Mouse (Mus musculus): ENCODE results near the gene Zfp61. TPM values are rescaled to one million over a fixed set of nuclear protein-coding genes. Genes with fewer than 3 reads are reported as not detected.
A peak's percentile ranks its signal among the peaks of the same experiment; 100 is the strongest.
"Not testable (repeated sequence)": the region's sequence is repeated elsewhere in the genome, so short reads cannot be mapped to it uniquely, and the experiment has no call there.

The Zfp61 gene
- polyA plus RNA-seq, 1 experiment from 2014 or later = 53.8 TPM

DNA sequence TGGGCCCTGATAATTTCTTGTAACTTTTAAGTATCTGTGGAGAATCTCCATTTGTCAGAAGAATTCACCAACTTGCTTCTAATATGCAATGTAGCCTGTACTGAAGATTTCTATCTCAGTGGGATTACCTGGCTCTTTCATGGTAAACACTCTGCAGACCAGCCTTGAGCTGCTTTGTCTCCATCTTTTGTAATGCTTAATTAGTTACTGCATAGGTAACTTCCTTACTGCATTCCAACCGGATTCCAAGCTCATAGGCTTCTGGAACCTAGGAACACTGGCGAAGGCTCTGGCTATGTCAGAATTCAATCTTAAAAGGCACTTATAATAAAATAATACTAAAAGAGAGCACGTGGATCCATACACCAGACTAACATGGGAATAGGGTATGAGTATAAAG, 22.3 kb downstream of the Zfp61 start:
- peaks cover 37% of the 10 kb centered on the region for H3K36me3 ChIP-seq
- not testable (repeated sequence) for H3K9me3 ChIP-seq; H3K9ac ChIP-seq; H3K27me3 ChIP-seq; H3K4me1 ChIP-seq; H3K4me2 ChIP-seq; H3K4me3 ChIP-seq; H3K27ac ChIP-seq; ATAC-seq (ENCODE audit: insufficient number of reproducible peaks, insufficient read depth, low FRiP score, low TSS enrichment, low read depth)
- WGBS = 86% methylated on average over 3 of the region's 3 CpGs

DNA sequence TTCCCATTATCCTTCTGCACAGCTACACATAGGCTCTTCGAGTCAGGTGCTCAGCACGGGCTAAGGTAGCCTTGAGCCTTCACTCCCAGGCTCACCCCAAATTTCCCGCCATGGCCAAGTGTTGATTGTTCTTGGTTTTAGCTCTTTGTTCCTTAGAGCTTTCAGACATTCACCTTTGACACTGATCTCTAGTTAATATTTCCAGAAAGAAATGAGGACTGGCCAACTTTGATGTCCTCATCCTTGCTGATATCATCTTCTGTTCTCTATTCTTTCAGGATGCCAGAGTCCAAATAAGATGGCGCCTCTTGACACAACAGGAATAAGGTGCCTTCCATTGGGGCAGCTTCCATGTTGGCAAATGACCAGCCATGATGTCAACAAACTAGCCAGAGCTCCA, 26.6 kb downstream of the Zfp61 start:
- Histone ChIP-seq H3K36me3 (peaks cover 47% of the 10 kb centered on the region), H3K27ac (no peak overlapping the region), H3K9ac (no peak overlapping the region), H3K4me2 (no peak overlapping the region), H3K4me3 (no peak overlapping the region), H3K9me3 (no peaks in the 10 kb centered on the region), H3K4me1 (peaks cover 4% of the 10 kb centered on the region), H3K27me3 (no peaks in the 10 kb centered on the region)
- WGBS = 92% methylated on average over 4 of the region's 4 CpGs
- no peak for ATAC-seq (ENCODE audit: insufficient number of reproducible peaks, insufficient read depth, low FRiP score, low TSS enrichment, low read depth)

DNA sequence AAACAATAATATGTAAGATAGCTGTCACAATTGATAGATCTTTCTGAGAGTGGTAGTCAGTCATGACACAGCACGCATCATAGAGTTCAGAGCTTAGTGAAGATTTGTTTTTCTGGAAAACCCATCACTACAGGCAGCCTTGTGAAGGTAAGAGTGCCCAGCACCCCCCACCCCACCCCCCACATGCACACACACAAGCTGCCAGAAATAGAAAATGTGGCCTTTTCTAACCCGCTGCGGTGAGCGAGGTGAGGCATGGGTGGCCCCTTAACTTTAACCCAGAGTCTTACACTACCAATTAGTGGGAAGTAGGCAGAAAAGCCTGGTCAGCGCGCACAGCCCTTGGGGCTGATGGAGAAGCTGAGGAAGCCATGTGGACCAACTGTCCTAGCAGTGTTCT, 29.8 kb downstream of the Zfp61 start:
- peaks cover 34% of the 10 kb centered on the region for H3K36me3 ChIP-seq
- no peak for ATAC-seq (ENCODE audit: insufficient number of reproducible peaks, insufficient read depth, low FRiP score, low TSS enrichment, low read depth)
- H3K4me3 ChIP-seq = no peak overlapping the region
- H3K9ac ChIP-seq = no peak overlapping the region
- no peaks in the 10 kb centered on the region for H3K27me3 ChIP-seq
- H3K27ac ChIP-seq = no peak overlapping the region
- WGBS = 96% methylated on average over 6 of the region's 6 CpGs
- peaks cover 4% of the 10 kb centered on the region for H3K4me1 ChIP-seq
- H3K9me3 ChIP-seq = no peaks in the 10 kb centered on the region
- H3K4me2 ChIP-seq = peak overlapping the region; percentile 76

- WGBS = 0% methylated on average over 12 of the region's 12 CpGs
- no peaks in the 10 kb centered on the region for H3K27me3 ChIP-seq
- H3K4me2 ChIP-seq = peak within 1 kb of the TSS; percentile 76
- no peaks in the 10 kb centered on the region for H3K9me3 ChIP-seq
- peaks cover 4% of the 10 kb centered on the region for H3K4me1 ChIP-seq
- H3K36me3 ChIP-seq = peaks cover 28% of the 10 kb centered on the region
- ATAC-seq (ENCODE audit: insufficient number of reproducible peaks, insufficient read depth, low FRiP score, low TSS enrichment, low read depth) = peak; percentile 88
- peak within 1 kb of the TSS; percentile 71 for H3K4me3 ChIP-seq
- peak within 1 kb of the TSS; percentile 78 for H3K27ac ChIP-seq
- peak within 1 kb of the TSS; percentile 85 for H3K9ac ChIP-seq
Observed at GRCm38 (mm10) chr7:24270288-24270672, 30.8 kb downstream of the Zfp61 start, which contains the start of gene Zfp93. Gene Zfp93 (plus strand): TSS chr7:24270420.

DNA sequence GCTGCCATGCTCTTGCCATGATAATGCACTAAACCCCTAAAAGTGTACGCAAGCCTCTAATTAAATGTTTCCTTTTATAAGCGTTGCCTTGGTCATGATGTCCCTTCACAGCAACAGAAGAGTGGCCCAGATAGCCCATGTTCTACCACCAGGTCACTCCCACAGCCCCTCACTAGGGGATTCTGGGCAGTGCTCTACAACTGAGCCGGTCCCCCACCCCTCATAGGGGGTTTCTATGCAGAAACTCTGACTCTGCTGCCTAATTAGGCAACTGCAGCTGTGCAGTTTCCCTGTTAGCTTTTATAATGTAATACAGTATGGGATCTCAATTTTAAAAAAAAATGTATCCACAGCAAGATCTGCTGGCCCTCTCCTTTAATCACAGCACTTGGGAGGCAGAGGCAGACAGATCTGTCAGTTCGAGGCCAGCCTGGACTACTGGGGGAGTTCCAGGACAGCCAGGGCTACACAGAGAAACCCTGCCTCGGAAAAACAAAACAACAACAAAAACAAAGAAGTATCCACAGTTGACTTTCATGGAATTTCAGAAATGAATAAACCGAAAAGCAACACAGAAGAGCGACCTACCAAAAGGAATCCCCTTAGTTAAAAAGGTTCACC, 31.3 kb downstream of the Zfp61 start:
- peak overlapping the region; percentile 85 for H3K9ac ChIP-seq
- peak overlapping the region; percentile 76 for H3K4me2 ChIP-seq
- peaks cover 4% of the 10 kb centered on the region for H3K4me1 ChIP-seq
- H3K27ac ChIP-seq = no peak overlapping the region
- H3K9me3 ChIP-seq = no peaks in the 10 kb centered on the region
- no peaks in the 10 kb centered on the region for H3K27me3 ChIP-seq
- peak; percentile 17; the same call in 1 of the 2 replicates for ATAC-seq (ENCODE audit: insufficient number of reproducible peaks, insufficient read depth, low FRiP score, low TSS enrichment, low read depth)
- WGBS = 30% methylated on average over 7 of the region's 7 CpGs
- peak overlapping the region; percentile 71 for H3K4me3 ChIP-seq
- peaks cover 23% of the 10 kb centered on the region for H3K36me3 ChIP-seq

DNA sequence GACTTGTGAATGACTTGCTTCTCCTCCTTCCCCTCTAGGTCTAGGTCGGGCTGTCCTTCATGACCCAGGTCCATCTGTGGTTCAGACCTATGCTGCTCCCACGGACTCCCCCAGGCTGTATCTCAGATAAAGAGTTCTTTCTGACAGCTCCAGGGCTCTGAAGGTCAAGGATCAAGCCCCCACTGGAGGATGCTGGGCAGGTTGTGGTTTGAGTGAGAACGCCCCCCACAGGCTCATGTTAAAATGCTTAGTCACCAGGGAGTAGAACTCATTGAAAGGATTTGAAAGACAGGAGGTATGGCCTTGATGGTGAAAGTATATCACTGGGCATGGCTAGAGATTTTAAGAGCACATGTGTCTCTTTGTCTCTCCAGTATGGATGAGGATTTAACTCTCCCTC, 31.8 kb downstream of the Zfp61 start:
- no peak overlapping the region for H3K27ac ChIP-seq
- no peak for ATAC-seq (ENCODE audit: insufficient number of reproducible peaks, insufficient read depth, low FRiP score, low TSS enrichment, low read depth)

GRCm38 (mm10) chr7:24268176-24269155, 32.6 kb downstream of the Zfp61 start:
- WGBS = 69% methylated on average over 24 of the region's 24 CpGs
- Histone ChIP-seq H3K27me3 (no peaks in the 10 kb centered on the region), H3K9me3 (no peaks in the 10 kb centered on the region), H3K4me1 (peaks cover 4% of the 10 kb centered on the region), H3K4me3 (no peak overlapping the region), H3K4me2 (no peak overlapping the region), H3K9ac (no peak overlapping the region), H3K27ac (no peak overlapping the region), H3K36me3 (peaks cover 10% of the 10 kb centered on the region)
- ATAC-seq (ENCODE audit: insufficient number of reproducible peaks, insufficient read depth, low FRiP score, low TSS enrichment, low read depth) = no peak

More for the DNA sequence above, 31.8 kb downstream of the Zfp61 start:
- Histone ChIP-seq H3K36me3 (peaks cover 18% of the 10 kb centered on the region), H3K9ac (no peak overlapping the region), H3K4me1 (peaks cover 4% of the 10 kb centered on the region), H3K4me3 (no peak overlapping the region; the same call in 1 of the 2 replicates), H3K4me2 (peak overlapping the region; percentile 76; the same call in 1 of the 2 replicates), H3K27me3 (no peaks in the 10 kb centered on the region), H3K9me3 (no peaks in the 10 kb centered on the region)
- WGBS = 80% methylated on average over 3 of the region's 3 CpGs

DNA sequence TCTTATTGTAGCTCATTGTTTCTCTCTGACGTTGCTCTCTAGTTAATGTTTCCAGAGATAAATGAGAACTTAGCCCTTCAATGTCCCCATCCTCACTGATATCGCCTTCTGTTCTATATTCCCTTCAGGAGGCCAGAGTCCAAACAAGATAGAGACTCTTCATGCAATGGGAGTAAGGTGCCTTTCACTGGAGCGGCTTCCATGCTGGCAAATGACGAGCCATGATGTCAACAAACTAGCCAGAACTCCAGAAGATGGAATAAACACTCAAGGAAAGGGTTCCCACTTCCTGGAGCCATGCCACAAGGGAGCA, 41.1 kb downstream of the Zfp61 start:
- Histone ChIP-seq H3K27me3 (no peaks in the 10 kb centered on the region), H3K36me3 (peaks cover 35% of the 10 kb centered on the region), H3K9me3 (no peaks in the 10 kb centered on the region), H3K27ac (no peak overlapping the region), H3K4me2 (no peak overlapping the region), H3K4me3 (no peak overlapping the region), H3K4me1 (peaks cover 11% of the 10 kb centered on the region), H3K9ac (no peak overlapping the region)
- ATAC-seq (ENCODE audit: insufficient number of reproducible peaks, insufficient read depth, low FRiP score, low TSS enrichment, low read depth) = no peak
- 92% methylated on average over 4 of the region's 4 CpGs for WGBS

DNA sequence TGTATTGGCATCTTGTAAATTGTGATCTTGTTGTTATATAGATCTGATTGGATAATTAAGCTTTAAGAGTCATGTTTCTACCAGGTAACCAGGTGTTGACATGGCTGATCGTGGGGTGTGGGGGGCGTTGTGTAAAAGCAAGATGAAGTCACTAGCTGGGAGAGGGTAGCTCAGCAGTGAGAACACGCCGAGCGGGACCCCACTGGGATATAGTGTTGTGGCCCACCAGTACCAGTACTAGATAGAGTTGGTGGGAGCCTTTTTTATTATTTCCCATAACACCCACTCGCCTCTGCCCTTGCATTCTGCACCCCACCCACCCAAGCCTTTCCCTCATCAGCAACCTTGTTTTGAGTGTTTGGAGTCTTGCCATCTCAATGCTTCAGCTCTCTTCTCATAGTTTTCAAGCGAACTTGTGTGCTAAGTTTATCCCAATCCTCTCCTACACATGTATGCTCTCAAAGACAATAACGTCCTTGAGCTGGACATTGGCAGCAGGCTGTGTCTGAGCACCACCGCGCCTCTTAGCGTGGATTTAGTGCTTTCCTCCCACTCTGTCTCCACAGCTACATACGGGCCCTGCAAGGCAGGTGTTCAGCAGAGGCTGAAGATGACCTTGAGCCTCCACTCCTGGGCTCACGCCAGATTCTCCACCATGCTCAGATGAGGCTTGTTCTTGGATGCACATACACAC, 41.6 kb downstream of the Zfp61 start:
- no peak for ATAC-seq (ENCODE audit: insufficient number of reproducible peaks, insufficient read depth, low FRiP score, low TSS enrichment, low read depth)
- no peak overlapping the region for H3K4me3 ChIP-seq
- WGBS = 92% methylated on average over 13 of the region's 13 CpGs

DNA sequence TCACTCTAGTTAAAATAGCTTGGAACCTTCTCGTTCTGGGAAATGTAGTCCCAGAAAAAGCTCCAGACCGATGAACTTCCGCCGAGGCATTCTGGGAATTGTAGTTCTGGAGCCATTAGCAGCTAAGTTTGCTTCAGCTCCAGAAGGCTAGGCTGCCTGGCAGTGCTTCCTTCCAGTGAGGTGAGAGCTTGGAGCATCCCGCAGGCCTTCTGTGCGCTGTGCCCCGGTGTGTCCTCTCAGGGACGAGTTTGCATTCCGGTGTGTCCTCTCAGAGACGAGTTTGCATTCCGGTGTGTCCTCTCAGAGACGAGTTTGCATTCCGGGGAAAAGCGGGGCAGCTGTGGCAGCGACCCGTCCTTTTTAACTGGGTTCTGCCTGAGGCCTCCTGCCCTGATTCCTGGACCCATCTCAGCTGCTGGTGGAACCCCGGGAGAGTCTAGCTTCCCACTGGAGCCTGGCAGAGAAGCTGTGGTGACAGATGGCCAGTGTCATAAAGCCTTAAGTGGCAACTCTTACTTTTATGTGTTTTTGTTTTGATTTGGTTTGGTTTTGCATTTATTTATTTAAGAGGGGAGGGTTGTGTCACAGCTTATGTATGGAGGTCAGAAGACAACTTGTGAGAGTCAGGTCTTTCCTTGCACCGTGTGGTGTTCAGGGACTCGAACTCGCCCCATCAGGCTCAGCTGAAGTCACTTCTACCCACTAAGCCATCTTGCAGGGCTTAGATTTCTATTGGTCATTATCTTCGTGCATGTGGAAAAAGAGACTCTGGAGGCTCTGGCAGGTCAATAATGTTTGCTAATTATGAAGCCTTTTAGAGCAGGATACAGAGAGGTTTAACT, 46.2 kb downstream of the Zfp61 start, which contains the start of gene Zfp108:
Zfp108 (plus strand) TSS at position 162 of the 842 bp plus-strand sequence.
- peak; percentile 84 for ATAC-seq (ENCODE audit: insufficient number of reproducible peaks, insufficient read depth, low FRiP score, low TSS enrichment, low read depth)
- peaks cover 17% of the 10 kb centered on the region for H3K4me1 ChIP-seq
- 18% methylated on average over 21 of the region's 21 CpGs for WGBS
- H3K4me2 ChIP-seq = peak within 1 kb of the TSS; percentile 70
- H3K27ac ChIP-seq = peak within 1 kb of the TSS; percentile 60
- H3K9me3 ChIP-seq = no peaks in the 10 kb centered on the region
- H3K4me3 ChIP-seq = peak within 1 kb of the TSS; percentile 61
- H3K36me3 ChIP-seq = peaks cover 9% of the 10 kb centered on the region
- H3K27me3 ChIP-seq = no peaks in the 10 kb centered on the region
- peak within 1 kb of the TSS; percentile 84 for H3K9ac ChIP-seq

More for the DNA sequence above, 41.6 kb downstream of the Zfp61 start:
- no peaks in the 10 kb centered on the region for H3K9me3 ChIP-seq
- peaks cover 35% of the 10 kb centered on the region for H3K36me3 ChIP-seq
- no peak overlapping the region for H3K9ac ChIP-seq
- H3K4me2 ChIP-seq = no peak overlapping the region
- no peak overlapping the region for H3K27ac ChIP-seq
- H3K27me3 ChIP-seq = no peaks in the 10 kb centered on the region
- peaks cover 13% of the 10 kb centered on the region for H3K4me1 ChIP-seq

Data from embryonic facial prominence, embryonic 13.5 days (tissue).